Mouse (Mus musculus): ENCODE results near the gene Plpp2.

The Plpp2 gene

DNA sequence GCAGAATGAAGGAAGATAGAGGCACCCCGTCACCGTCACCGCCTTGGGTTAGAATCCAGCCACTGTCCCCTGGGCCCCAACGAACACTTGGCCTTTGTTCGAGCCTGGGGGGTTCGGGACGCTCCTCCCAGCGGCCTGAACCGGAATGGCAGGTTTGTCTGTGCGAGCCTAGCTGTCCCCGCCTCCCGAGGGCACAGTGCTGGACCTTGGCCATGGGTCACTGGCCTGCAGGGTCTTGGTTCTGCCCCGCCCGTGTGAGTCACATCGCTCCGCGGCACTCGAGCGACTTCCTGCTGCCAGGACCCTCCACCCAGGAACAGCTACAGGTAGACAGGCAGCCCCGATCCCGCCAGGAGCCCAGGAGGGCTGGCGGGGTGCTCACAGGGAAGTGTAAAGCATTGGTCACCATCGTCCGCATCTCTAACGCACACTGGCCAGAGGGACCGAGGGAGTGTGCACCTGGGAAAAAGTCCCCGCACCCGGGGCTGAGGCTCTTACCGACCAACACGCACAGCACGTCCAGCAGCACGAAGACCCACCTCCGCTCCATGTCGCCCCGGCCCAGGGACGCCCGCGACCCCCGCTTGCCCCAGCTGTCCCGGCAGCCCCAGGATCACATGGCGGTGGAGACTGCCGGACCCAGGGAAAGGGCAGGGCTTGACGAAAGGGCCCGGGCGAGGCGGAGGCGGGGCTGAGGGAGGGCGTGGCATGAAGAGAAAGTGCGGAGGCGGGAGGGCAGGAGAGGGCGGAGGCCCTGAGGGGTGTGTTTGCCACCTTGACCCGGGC is at the start of gene Plpp2:
Plpp2 (minus strand) TSS at position 671 of the 786 bp plus-strand sequence.
- DNase-seq = peak; percentile 91 to 95

DNA sequence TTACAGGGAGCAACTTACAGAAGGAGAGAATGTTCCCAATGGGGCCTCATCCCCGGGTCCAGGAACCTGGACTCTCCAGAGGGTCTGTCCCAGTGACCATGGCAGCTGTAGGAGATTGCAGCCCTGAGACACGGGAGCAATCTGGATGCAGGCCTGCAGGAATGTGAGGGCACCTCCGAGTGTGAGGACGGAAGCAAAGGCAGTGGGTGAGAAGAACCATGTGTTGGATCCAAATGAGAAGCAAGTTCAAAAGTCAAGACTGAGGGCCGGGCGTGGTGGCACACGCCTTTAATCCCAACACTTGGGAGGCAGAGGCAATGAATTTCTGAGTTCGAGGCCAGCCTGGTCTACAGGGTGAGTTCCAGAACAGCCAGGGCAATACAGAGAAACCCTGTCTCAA is 47.9 kb upstream of the Plpp2 start:
- DNase-seq = no peak

- peak; percentile 4 to 72 for DNase-seq
Observed at GRCm38 (mm10) chr10:79580811-79581210, 47.2 kb upstream of the Plpp2 start.

DNA sequence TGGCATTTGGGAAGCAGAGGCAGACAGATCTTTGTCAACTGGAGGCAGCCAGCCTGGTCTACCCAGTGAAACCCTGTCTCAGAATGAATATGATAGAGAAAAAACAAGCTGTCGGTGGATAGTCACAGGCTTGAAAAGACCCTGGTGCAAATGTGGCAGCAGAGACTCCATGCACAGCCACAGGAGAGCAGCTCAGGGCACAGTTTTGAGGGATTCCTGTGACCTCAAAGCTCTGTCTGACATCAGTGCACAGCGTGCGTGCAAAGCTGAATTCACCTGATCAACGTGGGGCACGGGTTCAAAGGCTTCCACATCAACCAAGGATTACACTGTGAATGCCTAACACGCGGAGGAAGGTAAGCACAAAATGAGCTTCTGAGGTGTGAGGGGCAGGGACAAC is 46.8 kb upstream of the Plpp2 start:
- DNase-seq = no peak

- no peak for DNase-seq
Observed at GRCm38 (mm10) chr10:79579781-79580180, 46.2 kb upstream of the Plpp2 start.

DNA sequence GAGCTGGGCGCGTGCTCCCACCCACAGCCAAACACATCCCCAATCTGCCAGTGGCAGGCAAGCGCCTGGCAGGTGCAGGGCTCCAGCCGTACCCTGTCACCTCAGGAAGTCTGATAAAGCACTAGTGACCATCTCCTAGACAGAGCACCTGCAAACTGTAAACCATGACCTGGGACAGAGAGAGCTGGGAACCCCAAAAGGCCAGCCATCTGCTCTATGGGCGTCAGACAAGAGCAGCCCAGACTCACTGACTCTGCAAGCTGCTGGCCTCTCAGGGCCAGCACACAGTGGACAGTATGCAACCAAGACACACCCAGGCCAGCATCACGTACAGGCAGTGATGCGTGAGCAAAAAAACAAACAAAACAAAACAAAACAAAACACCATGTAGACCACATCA is 45.3 kb upstream of the Plpp2 start:
- no peak for DNase-seq

- no peak for DNase-seq
Observed at GRCm38 (mm10) chr10:79578276-79578675, 44.7 kb upstream of the Plpp2 start.

- no peak for DNase-seq
Observed at GRCm38 (mm10) chr10:79577376-79577775, 43.8 kb upstream of the Plpp2 start.

DNA sequence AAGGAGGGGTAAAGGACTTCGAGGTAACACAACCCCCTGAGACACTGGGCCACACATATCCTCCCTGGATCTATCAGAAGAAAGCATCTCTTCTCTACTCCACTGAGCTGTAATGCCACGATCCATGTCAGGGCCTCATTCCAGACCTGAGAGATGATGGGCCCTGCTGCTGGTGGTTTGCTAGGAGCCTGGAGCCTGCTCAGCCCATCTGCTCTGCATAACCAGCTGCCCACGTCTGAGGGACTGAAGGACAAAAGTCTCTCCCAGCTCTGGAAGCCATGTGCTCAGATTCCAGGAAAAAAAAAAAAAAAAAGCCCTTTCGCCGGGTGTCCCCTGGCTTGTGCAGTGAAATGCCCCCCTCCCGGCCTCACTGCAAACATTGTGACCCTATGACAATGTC is 42.2 kb upstream of the Plpp2 start:
- no peak for DNase-seq

DNA sequence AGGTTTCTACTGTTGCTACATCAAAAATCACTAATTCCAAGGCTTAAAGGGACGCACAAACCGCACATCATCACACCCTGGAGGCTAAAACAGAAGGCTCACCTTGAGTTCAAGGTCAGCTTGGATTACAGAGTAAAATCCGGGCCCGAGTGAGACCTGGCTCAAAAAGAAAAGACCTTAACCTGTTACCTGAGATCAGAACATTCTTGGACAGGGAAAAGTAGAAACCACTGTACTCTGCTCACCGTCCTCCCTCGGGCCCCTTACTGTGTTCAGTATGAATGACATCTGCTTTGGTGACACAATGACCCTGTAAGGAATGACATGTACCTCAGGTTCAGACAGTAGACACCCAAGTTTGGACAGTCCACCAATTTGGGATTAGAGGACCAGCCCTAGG is 41.2 kb upstream of the Plpp2 start:
- DNase-seq = no peak

DNA sequence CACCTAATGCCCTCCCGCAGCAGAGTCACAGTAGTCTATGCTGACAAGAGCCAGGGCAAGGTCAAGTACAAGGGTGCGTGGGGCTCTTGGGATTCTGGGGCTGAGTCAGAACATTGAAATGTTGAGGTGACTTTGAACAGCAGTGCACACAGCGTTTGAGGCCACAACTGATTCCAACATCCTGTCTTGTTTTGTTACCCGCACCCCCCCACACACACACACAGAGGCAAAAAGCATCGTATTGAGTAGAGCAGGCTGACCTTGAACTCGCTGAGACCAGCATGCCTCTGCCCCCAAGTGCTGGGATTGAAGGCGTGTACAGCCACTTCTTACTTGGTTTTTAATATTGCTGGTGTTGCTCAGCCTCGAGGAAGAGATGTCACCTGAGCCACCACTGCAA is 40.8 kb upstream of the Plpp2 start:
- no peak for DNase-seq

DNA sequence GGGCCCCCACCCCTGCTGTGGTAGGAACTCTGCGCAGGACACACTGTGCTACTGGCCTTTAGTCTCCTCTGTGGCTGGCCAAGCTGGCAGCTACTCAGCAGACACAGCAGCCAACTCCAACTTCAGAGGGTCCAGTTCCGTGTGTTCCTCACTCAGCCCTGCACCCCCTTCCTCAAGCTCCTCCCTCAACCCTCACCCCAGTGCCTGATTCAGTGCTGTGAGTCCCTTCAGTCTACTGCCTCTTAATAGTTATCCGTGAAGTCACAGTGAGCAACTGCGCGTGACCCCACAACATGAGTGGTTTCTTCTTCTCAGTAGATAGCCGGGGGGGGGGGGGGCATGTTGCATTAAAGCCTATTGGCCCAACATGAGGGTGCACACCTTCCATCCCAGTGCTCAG is 40.0 kb upstream of the Plpp2 start:
- no peak for DNase-seq

GRCm38 (mm10) chr10:79571314-79571713 is 37.7 kb upstream of the Plpp2 start:
- no peak for DNase-seq

DNA sequence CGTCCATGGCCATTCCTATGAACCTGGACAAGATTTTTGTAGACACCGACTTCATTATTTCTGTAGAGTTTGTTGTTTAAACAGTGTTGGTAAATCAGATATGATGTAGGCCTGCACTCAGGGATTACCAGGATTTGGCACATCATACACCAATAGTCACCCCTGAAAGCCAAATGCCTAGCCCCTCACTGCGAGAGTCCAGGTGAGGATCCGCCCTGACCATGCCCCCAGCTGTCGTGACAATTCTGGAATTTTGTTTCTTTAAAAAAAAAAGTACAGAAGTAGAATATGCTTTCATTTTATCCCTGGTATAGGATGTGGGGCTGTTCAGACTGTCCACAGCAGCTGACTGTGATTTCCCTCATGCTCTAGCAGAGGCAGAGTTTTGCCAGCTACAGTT is 36.3 kb upstream of the Plpp2 start:
- no peak for DNase-seq

GRCm38 (mm10) chr10:79559716-79560115 is 26.1 kb upstream of the Plpp2 start:
- DNase-seq = no peak

- no peak for DNase-seq
Observed at GRCm38 (mm10) chr10:79557496-79557895, 23.9 kb upstream of the Plpp2 start.

DNA sequence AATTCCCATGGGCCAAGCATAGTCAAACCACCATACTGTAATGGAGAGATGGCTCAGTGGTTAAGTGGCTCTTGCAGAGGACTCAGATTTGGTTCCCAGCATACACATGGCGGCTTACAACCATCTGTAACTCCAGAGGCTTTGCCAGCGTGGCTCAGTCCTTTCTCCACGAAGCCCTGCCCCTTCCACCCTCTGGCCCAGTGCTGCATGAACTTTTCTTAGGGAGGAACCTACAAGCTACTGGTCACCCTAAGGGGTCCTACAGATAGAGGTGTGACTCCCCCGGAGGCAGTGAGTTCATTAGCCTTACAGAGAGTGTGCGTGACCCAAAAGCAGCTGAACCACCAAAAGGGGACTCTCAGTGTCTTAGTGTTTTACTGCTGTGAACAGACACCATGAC is 23.4 kb upstream of the Plpp2 start:
- no peak for DNase-seq

DNA sequence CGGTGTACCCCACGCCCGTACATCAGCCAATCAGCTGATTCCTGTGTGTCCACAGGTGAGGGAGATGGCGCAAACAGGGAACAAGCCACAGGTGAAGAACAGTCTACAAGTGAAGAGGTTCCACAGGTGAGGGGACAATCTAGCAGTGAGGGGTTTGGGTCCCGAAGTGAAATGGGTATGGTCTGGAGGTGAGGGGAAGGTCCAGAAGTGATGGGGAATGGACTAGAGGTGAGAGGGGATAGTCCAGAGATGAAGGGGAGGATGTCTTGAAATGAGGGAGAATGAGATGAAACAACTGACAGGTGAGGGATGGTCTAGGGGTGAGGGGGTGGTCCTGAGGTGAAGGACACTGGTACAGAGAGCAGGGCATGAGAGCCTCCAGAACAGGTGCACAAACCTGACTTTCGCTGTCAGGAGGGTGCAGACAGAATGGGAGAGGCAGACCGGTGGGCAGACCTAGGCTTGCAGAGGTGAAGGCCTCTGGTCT is 21.7 kb upstream of the Plpp2 start:
- no peak for DNase-seq

GRCm38 (mm10) chr10:79554330-79555237 is 21.0 kb upstream of the Plpp2 start, which contains the start of gene Mier2:
TSS of gene Mier2 (minus strand) at chr10:79555199.
- DNase-seq = peak; percentile 71 to 87

DNA sequence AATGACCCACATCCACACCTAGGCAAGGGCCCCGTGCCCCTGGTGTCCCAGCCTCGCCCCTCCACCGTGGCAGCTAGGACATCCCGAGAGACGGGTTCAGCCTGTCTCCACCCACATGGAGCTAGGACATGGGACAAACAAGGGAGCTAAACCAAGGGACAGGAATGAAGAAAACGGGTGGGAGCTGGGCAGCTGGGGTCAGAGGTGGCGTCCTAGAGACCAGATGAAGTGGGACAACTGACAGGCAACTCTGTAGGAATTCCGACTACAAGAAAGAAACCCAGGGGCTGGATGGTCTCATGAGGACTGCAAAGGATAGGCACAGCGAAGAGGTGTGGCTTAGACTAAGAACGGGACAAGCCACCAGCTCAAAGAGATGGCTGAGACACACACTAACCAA is 20.1 kb upstream of the Plpp2 start:
- no peak for DNase-seq

DNA sequence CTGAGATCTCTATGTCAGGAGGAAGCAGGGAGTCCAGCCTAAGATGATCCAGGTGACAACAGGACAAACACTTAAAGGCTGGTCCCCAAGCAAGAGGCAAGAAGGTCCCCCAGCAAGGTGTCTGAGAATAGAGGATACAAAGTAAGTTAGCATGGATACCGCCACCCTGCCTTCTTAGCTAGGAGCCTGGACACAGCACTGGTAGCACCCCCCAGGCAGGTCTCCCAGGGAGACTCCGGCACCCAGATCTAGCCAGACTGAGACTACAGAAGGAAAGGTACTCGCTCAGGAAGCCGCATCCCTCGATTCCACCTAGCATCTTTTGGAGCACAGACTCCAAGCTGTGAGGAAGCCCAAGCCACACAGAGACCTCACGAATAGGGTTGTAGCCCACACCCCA is 19.6 kb upstream of the Plpp2 start:
- DNase-seq = no peak

- DNase-seq = no peak
Observed at GRCm38 (mm10) chr10:79552531-79552930, 18.9 kb upstream of the Plpp2 start.

DNA sequence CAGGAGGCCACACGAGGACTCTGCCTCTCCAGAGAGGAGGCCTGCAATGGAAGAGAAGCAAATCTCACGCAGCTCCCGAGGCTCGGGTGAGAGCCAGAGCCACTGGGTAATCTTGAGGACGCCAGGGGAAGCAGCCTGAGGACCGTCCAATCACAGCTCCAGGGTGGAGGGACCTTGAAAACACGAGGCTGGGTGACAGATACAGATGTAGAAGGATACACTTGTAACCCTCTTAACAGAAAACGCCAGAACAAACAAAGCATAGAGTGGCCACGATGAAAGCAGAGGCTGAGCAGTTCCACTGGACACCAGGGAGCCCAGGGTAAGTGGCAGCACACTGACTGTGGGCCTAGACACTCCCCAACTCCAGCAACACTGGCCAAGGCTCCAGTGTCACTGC is 16.8 kb upstream of the Plpp2 start:
- no peak for DNase-seq
